Mouse (Mus musculus) myocyte (in vitro differentiated cells): ENCODE measurements around the gene Spag5. TPM values are rescaled to one million over a fixed set of nuclear protein-coding genes. Genes with fewer than 3 reads are reported as not detected.

Experiments
- H3K27me3 ChIP-seq: one replicate; pipeline ENCODE4 v1.6.1; 2011; ENCODE audit not compliant: control insufficient read depth, insufficient read depth, insufficient read length
- H3K36me3 ChIP-seq: one replicate; pipeline ENCODE4 v1.6.1; 2011; ENCODE audit not compliant: control insufficient read depth, insufficient read depth
- H3K4me2 ChIP-seq: one replicate; pipeline ENCODE4 v1.6.1; 2011; ENCODE audit warnings: low read depth, control low read depth
- H3K4me3 ChIP-seq: one replicate; pipeline ENCODE4 v1.5.1; 2011; ENCODE audit warnings: mild to moderate bottlenecking, control low read depth, moderate library complexity
- H3K79me2 ChIP-seq: one replicate; pipeline ENCODE4 v1.6.1; 2011; ENCODE audit not compliant: control insufficient read depth, insufficient read depth
- H3ac ChIP-seq: one replicate; pipeline ENCODE4 v1.6.1; 2011; ENCODE audit not compliant: control insufficient read depth, insufficient read length
- CEBPB ChIP-seq: IDR thresholded peaks from 2 replicates; pipeline ENCODE4 v1.6.1; 2011; ENCODE audit warnings: mild to moderate bottlenecking, moderate library complexity; ENCODE audit not compliant: poor library complexity, insufficient read depth, severe bottlenecking
- E2F4 ChIP-seq: IDR thresholded peaks from one replicate; pipeline ENCODE4 v1.6.1; 2011; ENCODE audit warnings: mild to moderate bottlenecking, control low read depth, moderate library complexity; ENCODE audit not compliant: insufficient read depth
- MAX ChIP-seq: IDR thresholded peaks from one replicate; pipeline ENCODE4 v1.6.1; 2011; ENCODE audit warnings: low read depth, mild to moderate bottlenecking, control low read depth
- MYOD1 ChIP-seq, 3 experiments: IDR thresholded peaks; one replicate each; pipeline ENCODE4 v1.6.1; 2011; ENCODE audit warnings: control low read depth in 2 of 3, low read depth in 2 of 3, mild to moderate bottlenecking in 2 of 3, moderate library complexity in 1 of 3; ENCODE audit not compliant: insufficient read length in 2 of 3, control insufficient read depth in 1 of 3
- MYOG ChIP-seq, 3 experiments: IDR thresholded peaks; one replicate each; pipeline ENCODE4 v1.6.1; 2011; ENCODE audit warnings: control low read depth in 2 of 3, low read depth in 2 of 3, mild to moderate bottlenecking in 2 of 3; ENCODE audit not compliant: insufficient read length in 2 of 3, control insufficient read depth in 1 of 3, insufficient read depth in 1 of 3
- POLR2A ChIP-seq: IDR thresholded peaks from one replicate; pipeline ENCODE4 v1.6.1; 2011; ENCODE audit warnings: low read depth, mild to moderate bottlenecking, control low read depth, moderate library complexity; ENCODE audit not compliant: insufficient read length
- POLR2AphosphoS2 ChIP-seq: IDR thresholded peaks from one replicate; pipeline ENCODE4 v1.6.1; 2011; ENCODE audit warnings: low read depth, control low read depth; ENCODE audit not compliant: insufficient read length
- REST ChIP-seq: IDR thresholded peaks from one replicate; pipeline ENCODE4 v1.6.1; 2011; ENCODE audit warnings: mild to moderate bottlenecking, control low read depth, moderate library complexity; ENCODE audit not compliant: insufficient read depth, insufficient read length
- SRF ChIP-seq: IDR thresholded peaks from one replicate; pipeline ENCODE4 v1.6.1; 2011; ENCODE audit warnings: low read depth; ENCODE audit not compliant: control insufficient read depth, insufficient read length
- TCF12 ChIP-seq: IDR thresholded peaks from one replicate; pipeline ENCODE4 v1.6.1; 2011; ENCODE audit warnings: mild to moderate bottlenecking, control low read depth; ENCODE audit not compliant: poor library complexity, insufficient read depth, severe bottlenecking
- TCF3 ChIP-seq: IDR thresholded peaks from one replicate; pipeline ENCODE4 v1.6.1; 2011; ENCODE audit warnings: low read depth, control low read depth; ENCODE audit not compliant: insufficient read length
- USF1 ChIP-seq: IDR thresholded peaks from one replicate; pipeline ENCODE4 v1.6.1; 2011; ENCODE audit warnings: low read depth, mild to moderate bottlenecking, control low read depth, moderate library complexity
- polyA plus RNA-seq: library from polyadenylated mRNA; unstranded; fragments of >200 nt; fragmentation: generic; extraction: Trizol; gene quantifications from one replicate; pipeline ENCODE4 v1.2.1, GENCODE M21; 2012; ENCODE audit warnings: missing spikeins

Gene Spag5
- polyA plus RNA-seq, 1 experiment = 19.2 TPM

DNA sequence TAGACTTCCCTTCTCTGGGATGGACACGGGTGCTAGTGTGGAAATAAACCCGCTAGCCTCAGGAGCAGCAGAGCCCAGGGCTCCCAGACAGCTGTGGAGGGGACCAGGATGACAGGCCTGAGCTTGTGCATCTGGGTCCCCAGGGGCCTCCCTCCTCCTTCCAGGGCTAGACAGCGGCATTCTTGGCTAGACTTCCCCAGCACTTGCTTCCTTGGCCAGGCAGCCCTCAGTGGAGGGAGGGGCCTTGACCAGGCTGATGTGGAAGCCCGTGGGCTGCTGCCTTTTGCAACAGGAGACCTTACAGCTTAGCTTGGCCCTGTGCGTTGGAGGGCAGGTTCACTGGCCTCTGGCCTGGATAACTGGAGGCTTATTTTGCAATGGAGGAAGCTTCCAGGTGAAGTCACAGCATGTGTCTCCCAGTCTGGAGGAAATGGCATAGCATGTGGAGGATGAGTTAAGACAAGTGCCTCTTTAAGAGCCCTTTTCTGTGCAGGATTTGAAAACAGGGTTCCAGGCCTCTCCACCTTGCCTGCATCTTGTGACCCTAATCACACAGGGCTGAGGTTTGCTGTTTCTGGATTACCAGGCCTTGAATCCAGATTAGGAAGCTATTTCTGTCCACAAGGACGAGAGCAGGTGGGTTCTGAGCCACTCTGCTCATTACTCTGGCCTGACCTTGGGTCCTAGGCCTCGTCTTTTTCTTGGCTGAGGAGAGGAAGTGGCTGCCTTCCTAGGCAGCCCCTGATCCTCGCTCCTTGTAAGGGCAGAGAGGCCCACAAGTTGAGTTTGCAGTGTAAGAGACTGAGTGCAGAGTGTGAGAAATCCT lies 43.8 kb downstream of the Spag5 start:
- Histone ChIP-seq H3K79me2 (no peaks in the 10 kb centered on the region), H3K4me2 (peak overlapping the region; percentile 84), H3K27me3 (no peaks in the 10 kb centered on the region), H3ac (no peak overlapping the region), H3K36me3 (no peaks in the 10 kb centered on the region), H3K4me3 (no peak overlapping the region)
- TF ChIP-seq MYOD1 (IDR thresholded peaks at IDR 0.05; ENCODE audit: control insufficient read depth in 1 of 3, insufficient read length in 2 of 3, low read depth in 2 of 3) (peak in 1 of 3 experiments; percentile 2), MYOG (IDR thresholded peaks at IDR 0.05; ENCODE audit: control insufficient read depth in 1 of 3, insufficient read depth in 1 of 3, insufficient read length in 2 of 3, low read depth in 2 of 3) (peak in 1 of 3 experiments; percentile 28), SRF (no peak)

DNA sequence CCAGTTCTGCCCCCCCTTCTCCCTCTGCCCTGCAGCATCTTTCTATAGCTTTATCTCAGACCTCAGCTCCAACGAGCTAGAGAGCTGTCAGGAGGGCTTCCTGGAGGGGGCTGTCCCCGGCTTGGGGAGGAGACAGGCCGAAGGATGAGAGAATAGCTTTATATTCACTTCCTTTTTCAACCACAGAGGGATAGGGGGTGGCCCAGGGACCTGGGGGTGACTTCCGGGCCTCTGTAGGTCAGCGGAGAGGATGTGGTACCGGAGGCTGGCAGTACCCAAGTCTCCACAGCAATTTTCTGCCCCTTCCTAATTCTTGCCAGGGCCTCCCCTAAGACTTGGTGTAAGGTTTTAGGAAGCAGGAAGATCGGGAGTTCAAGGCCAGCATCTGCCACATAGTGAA lies 44.5 kb downstream of the Spag5 start:
- Histone ChIP-seq H3K79me2 (no peaks in the 10 kb centered on the region), H3K4me3 (no peak overlapping the region), H3K27me3 (no peaks in the 10 kb centered on the region), H3K4me2 (no peak overlapping the region), H3K36me3 (no peaks in the 10 kb centered on the region), H3ac (no peak overlapping the region)
- no peak for TF ChIP-seq E2F4
- no peak for TF ChIP-seq REST
- TF ChIP-seq SRF = no peak
- TF ChIP-seq POLR2A = no peak
- TF ChIP-seq USF1 = no peak
- TF ChIP-seq MYOG (IDR thresholded peaks at IDR 0.05; ENCODE audit: control insufficient read depth in 1 of 3, insufficient read depth in 1 of 3, insufficient read length in 2 of 3, low read depth in 2 of 3) = no peak
- TF ChIP-seq MAX = no peak
- no peak for TF ChIP-seq CEBPB
- no peak for TF ChIP-seq TCF12
- no peak for TF ChIP-seq TCF3
- no peak for TF ChIP-seq MYOD1 (IDR thresholded peaks at IDR 0.05; ENCODE audit: control insufficient read depth in 1 of 3, insufficient read length in 2 of 3, low read depth in 2 of 3)
- TF ChIP-seq POLR2AphosphoS2 = no peak

DNA sequence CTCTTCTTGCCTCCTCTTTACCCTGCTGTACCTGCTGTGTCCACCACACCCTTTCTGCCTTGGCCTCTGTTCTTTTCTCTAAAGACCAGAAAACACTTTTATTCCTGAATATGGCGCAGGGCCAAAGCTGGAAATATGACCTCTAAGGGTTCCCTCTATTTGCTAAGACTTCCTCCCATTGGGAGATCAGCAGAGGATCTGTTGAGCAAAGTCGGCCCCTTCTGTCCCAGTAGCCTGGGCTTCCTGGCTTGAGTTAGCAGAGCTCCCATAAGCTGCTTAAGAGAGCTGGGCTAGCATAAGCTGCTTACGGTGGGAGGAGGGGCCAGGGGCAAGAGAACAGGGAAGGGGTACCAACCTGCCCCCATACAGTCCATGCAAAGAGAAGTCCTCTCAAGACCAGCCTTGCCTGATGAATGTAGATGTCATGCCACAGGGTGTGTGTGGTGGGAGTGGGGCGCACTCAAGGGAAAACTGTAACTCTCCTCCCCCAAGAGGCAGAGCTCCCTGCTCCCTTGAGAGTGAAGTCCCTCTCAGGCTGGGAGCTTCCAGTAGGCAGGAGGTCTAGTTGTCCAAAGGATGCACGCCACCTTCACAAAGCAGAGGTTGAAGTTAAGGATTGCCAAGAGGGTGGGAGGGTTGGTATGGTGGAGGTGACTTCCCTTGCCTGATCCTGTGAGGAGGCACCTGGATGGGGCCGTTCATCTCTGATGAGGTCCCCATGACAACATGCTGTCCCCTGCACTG lies 45.2 kb downstream of the Spag5 start:
- no peak overlapping the region for H3K4me2 ChIP-seq
- H3ac ChIP-seq = no peak overlapping the region
- H3K36me3 ChIP-seq = no peaks in the 10 kb centered on the region
- no peak for TF ChIP-seq USF1
- no peak for TF ChIP-seq POLR2AphosphoS2
- no peak for TF ChIP-seq MYOD1 (IDR thresholded peaks at IDR 0.05; ENCODE audit: control insufficient read depth in 1 of 3, insufficient read length in 2 of 3, low read depth in 2 of 3)
- TF ChIP-seq MYOG (IDR thresholded peaks at IDR 0.05; ENCODE audit: control insufficient read depth in 1 of 3, insufficient read depth in 1 of 3, insufficient read length in 2 of 3, low read depth in 2 of 3) = no peak
- TF ChIP-seq CEBPB = no peak
- no peak for TF ChIP-seq TCF3
- no peak for TF ChIP-seq MAX
- TF ChIP-seq TCF12 = no peak
- TF ChIP-seq SRF = no peak
- TF ChIP-seq E2F4 = no peak
- H3K79me2 ChIP-seq = no peaks in the 10 kb centered on the region
- H3K4me3 ChIP-seq = no peak overlapping the region
- H3K27me3 ChIP-seq = no peaks in the 10 kb centered on the region

DNA sequence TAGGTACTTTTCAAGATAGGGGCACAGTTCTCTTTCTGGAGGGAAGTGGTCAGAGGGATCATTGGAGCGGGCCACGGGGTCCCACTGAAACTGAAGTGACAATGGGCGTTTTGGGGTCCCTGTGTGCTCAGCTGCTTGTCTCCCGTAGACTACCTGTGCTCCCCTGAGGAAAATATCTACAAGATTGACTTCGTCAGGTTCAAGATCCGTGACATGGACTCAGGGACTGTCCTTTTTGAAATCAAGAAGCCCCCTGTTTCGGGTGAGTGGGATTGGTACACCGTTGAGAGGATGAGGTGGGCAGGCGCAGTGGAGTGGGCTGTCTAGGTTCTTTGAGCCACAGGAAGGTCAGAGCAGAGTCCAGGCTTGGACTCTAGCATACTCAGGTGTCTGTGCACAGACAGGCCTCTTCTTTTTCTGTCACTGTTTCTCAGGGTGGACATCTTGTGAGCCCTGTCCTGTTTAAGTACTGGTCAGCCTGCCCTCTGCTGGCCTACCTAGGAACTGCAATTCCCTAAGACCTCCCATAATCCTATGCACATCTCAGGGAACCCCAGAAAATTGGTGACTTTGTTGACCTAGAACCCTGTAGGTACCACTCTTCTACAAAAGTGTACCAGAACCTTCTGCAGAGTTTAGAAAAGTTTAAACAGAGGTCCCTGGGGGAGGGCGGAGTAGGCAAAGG lies 45.9 kb downstream of the Spag5 start:
- Histone ChIP-seq H3K36me3 (no peaks in the 10 kb centered on the region), H3K27me3 (no peaks in the 10 kb centered on the region), H3K79me2 (no peaks in the 10 kb centered on the region), H3ac (no peak overlapping the region), H3K4me2 (no peak overlapping the region), H3K4me3 (no peak overlapping the region)
- TF ChIP-seq MAX (no peak), MYOD1 (IDR thresholded peaks at IDR 0.05; ENCODE audit: control insufficient read depth in 1 of 3, insufficient read length in 2 of 3, low read depth in 2 of 3) (no peak), CEBPB (no peak), SRF (no peak), E2F4 (no peak), POLR2AphosphoS2 (no peak)
